Mouse (Mus musculus) layer of hippocampus, postnatal 14 days (tissue): ENCODE results near the gene Gna14. TPM values are rescaled to one million over a fixed set of nuclear protein-coding genes. Genes with fewer than 3 reads are reported as not detected.

Experiments
- DNase-seq, 2 experiments: peaks; one replicate each; pipeline ENCODE4 v3.0.0; 2021 to 2022; ENCODE audit warnings: low spot score in 2 of 2, mixed read lengths in 1 of 2
- total RNA-seq, 2 experiments: library from RNA; stranded (reverse); gene quantifications; 2 replicates each; pipeline ENCODE4 v1.2.3; 2021

Gene Gna14
- total RNA-seq, 2 experiments from 2014 or later, result 1.1 to 1.7 TPM

DNA sequence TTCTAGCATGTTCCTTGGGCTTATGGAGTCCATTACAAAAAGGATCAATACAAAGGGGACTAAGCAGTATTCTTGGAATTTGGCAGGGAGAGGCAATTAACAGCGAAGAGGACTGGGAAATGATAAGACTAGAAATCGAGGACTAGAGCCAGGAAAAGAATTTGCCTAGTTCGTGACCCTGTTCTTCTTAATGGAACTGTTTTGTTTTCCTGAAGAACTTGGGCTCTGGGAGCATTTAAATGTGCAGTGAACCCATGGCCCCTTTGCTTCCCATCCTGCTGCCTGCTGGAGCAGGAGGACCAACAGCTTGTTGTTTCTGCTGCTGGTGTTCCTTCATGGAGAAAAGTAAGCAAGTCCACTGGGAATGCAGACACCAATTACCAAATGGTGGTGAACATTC lies 15.3 kb downstream of the Gna14 start:
- no peak for DNase-seq

DNA sequence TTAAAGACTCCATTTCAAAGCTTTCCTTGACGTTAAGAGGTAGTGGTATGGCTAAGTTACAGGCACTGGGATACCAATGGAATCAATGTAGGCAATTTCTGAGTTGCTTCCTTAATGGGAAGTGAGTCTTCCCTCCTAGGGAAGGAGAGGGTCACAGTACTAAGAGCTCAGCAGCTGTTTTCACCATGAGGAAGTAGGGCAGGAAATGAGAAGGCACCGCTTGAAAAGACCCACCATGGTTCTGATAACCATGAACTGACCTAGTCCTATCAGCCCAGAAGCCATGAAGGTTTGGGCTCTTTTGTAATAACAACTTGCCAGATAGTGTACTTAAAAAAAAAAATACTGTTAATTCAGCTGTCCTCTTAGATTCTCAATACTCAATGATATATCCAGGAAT lies 20.6 kb downstream of the Gna14 start:
- DNase-seq, result no peak

DNA sequence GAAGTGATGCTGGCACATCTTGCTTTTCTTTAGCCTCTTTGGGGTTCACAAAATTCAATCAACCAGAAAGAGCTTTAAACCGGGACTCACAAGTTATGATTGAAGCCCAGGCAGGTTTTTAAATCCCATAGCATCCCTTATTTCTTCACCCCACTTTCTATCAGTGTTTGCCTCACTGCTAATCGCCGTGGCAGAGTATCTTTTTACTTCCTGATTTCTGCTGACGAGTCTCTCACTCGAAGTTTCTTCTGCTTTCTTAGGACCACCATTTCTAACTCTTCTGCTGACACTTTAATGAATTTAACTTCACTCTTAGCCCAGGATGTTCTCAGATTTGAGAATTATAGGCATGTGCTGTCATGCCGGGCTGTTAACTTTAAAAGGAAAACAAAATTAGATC lies 21.6 kb downstream of the Gna14 start:
- DNase-seq, result no peak

DNA sequence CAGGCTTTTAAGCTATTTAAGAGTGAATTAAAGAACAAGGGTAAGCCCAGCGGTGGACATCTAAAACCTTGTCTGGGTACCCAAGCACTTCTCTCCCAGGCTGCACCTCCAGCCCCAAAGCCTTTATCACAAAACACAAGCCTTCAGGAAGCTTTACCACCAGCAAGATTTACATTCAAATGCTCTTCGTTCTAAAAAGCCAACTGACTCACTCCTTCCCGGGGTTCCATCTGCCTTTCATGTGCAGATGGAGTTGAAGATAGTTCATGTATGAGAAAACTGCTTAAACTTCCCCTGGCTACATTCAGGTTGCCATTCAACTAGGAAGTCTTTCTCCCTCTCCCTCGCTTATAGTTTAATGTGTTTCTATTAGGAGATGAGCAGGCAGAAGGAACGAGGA lies 23.8 kb downstream of the Gna14 start:
- DNase-seq, result no peak

DNA sequence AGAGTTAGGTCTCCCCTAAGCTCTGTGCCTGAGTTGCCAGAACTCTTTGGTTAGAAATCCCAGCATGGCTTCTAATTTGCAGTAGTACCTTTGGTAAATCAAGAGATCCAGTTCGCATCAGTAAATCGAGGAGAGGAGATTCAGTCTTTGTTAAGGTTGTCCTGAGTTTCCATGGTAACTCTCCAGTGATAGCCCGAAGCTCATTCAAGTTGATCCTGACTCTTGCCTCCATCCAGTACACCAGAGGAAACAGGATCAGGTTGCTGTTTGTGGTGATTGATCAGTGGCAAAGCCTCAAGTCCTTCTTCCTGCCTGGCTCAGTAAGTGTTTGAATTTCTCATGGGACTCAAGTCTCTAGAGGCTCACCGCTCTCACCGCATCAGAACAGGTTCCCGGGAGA lies 24.7 kb downstream of the Gna14 start:
- no peak for DNase-seq

DNA sequence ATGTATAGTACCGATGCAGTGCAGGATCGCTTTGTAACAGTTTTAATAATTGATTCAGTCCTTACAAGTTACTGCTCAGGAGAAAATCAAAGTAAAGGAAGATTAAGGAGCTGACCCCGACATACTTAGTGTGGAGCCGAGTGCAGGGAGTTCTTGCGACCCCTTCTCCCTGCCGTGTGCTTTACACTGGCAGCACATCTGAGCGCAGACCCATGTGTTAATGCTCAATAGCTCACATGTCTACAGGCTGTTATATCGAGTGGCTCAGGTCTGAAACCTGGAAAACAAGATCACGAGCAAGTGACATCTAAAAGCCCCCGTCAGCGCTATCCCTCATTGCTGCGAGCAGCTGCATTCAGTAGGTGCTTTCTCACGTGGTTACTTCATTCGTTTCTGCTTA lies 25.3 kb downstream of the Gna14 start:
- DNase-seq, result no peak

DNA sequence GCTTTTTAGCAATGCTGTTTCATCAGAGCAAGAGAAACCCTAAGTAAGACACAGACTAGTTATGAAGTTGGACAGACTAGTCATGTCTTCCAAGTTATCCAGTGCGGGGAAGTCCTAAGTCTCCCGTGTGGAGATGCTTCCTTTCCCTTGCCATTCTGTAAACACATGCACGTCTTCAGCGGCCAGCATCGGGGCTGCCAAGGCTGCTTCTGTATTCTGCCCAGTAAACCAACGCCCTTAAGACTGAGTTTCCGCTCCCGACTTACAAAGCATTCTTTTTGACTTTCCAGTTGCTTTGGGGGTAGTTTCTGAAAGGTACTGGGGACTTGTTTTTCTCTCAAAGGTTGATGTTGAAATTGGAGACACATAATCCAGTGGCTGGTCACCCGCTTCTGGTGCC lies 26.9 kb downstream of the Gna14 start:
- DNase-seq, result no peak

DNA sequence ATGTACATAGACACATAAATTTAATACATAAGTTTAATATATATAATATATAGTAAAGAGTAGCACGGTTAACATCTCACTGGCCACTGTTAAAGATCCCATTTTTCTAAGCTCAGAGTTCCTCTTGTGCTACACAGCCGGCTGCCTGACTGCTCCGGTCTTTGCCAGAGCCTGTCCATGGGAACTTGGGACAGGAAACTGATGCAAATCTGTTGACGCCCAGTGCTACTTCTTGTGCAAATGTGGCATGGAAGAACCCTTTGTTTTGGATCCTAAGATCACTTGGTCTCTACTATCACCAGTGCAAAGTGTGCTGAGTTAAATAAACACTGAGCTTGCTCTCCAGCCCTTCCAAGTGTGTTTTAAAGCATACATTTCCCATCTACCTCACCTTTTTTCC lies 29.2 kb downstream of the Gna14 start:
- no peak for DNase-seq

DNA sequence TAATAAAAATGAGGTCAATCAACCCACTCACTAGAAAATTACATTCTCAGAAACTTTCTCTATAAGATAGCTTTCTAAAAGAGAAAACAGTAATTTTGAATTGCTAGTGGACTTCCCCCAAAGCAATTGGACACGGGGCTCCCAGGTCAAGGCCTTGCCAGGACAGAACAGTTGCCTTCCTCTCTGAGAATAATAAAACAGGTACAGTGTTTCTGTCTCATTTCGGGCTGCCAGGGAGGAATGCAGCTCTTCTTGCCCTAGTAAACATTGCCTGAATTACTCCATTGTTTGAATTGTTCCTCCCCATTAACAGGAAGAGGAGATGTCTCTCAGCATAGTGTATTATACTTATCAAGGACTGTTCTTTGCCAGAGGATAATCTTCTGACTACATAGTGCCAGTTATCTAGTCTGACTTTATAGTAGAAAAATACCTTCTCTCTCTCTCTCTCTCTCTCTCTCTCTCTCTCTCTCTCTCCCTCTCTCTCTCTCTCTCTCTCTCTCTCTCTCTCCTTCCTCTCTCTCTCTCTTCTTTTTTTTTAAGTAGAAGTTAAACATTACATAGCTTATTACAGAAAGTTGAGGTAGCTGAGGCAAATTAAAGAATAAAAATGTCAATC lies 33.3 kb downstream of the Gna14 start:
- no peak for DNase-seq

DNA sequence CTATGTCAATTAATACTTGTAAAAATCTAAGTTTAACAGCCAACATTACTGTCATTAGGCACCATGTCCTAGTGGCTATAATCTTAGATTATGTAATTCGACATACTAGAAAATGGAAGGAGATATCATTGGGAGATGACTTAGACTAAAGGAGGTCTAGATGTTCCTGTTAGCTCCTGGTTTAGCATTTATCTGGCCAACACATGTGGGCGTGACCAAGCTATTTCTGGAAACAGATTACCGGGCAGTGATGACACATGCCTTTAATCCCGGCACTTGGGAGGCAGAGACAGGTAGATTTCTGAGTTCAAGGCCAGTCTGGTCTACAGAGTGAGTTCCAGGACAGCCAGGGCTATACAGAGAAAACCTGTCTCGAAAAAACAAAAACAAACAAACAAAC lies 37.1 kb downstream of the Gna14 start:
- no peak for DNase-seq

DNA sequence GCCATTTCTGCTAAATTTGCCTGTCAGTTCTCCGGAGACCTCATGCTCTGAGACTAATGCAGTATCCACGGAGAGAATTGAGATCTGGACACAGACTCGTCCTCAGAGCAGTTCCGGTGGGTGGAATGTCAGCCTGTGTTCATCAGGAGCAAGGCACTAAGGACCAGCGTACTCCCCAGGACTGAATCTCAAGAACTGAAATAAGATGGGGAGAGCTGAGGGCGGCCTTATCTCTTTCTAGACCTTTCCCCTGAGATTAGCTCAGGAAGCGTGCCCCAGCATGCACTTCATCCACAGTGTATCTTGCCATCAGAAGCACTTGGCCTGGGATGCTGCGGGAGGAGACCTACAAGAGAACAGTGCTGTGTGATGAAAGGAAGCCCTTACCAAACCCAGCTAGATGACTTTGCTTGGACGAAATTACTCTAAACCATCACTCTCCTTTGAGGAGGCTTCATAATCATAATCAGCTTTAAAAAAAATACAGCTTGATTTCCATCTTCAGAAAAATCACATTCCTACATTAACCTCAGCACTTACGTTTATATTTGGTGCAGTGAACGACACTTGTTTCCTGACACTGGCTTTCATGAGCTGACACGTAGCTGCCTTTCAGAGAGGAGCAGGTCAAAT lies 41.9 kb downstream of the Gna14 start:
- no peak for DNase-seq

DNA sequence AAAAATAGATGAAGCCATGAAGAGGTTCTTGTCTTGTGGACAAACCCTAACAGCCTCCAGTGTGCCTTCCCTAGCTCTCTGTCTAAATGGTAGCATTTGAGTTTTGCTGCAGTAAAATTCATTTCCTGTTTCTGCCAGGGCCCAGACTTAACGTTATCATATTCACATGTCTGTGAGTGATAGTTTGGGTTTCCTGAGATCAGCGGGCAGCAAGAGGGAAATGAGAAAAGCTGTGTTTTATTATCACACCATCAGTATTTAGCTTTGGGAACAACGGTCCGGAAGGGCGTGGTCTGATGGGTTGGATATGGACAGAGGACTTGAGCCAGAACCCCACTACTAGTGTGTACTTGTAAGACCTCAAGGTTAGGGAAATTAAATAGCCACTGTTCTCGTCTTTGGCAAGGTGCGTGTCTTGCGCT lies 42.6 kb downstream of the Gna14 start:
- no peak for DNase-seq

DNA sequence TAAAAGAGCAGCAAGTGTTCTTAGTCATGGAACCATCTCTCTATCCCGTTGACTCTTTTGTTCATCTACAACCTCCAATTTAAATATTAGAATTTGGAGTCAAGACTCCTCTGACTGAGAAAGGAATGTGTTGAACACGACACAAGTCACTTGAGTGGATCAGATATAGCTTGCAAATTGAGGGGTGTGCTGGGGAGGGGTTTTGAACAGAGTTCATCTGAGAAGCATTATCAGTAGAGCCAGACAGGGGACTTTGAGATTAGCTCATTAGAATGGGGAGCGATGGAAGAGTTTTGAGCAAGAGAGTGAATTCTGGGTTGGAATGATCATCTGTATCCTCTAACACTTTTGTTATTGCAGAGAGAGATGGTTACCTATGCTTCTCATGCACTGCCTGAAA lies 46.5 kb downstream of the Gna14 start:
- no peak for DNase-seq

DNA sequence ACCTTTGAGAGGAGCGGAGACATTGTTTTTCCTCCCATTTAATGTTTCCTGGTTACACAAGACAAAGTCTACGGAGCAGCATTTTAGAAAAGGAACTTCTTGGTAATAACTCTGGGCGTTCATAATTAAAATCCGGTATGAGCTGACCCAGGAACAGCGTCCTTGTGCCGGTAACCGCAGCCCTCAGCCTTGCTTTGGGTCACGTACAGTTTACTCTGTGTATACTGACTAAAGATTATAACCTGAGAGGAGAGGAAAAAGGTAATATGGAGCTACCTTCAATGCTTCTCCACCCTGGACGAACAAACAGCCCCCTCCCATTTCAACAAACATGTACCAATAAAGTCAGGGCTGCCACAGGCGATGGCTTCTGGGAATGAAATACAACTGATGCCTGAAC lies 48.7 kb downstream of the Gna14 start:
- DNase-seq, result no peak

DNA sequence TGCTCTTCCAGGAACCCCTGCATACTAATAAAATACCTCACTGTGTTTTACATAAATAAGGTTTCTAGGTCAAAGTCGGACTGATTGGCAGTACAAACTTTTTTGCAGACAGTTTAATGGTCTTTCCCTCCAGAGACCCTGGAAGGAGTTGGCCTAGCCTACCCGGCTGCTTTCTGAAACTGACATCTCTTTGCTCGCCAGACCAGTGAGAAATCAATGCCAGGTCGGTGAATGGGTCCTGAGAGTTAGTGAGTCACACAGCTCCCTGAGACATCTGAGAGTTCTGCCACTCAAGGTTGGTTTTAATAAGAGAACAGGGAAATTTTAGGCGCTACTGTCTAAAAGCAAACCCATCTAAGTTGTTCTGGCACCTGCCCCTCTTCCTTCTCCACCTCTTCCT lies 49.1 kb downstream of the Gna14 start:
- no peak for DNase-seq

DNA sequence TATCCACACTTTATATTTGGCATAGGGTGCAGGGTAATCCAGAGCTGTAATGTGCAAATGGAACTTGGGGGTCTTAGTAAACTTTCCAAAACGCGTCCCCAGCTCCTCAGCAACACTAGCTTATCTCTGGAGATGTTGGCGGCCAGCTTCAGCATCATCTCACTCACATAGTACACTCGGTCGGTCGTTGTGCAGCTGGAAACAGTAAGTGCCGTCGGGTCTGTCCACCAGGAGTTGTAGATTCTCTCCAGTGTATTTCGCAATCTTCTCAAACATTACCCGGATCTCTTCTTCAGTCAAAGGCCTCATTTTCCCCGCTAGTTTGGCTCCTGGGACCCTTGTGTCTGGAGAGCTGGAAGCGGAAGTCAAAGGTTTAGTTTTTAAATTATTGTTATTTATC lies 55.2 kb downstream of the Gna14 start:
- no peak for DNase-seq

DNA sequence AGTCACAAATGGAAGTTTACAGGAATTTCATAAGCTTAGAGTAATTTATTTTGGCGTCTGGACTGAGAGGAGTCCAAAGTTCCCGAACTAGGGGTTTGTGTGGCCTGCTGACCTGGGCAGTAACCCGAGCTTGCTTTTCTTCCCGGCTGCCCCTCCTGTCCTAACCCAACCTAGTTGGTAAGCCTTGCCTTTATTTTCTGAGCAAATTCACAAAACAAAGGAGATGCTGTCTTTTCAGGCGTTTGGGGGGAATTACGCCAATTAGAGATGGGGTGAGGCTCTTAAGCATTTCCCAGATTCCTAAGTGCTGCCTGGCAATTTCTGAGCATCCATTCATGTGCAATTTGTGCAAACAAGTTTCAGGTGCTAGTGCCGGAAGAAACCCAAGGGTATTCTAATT lies 55.9 kb downstream of the Gna14 start:
- no peak for DNase-seq

DNA sequence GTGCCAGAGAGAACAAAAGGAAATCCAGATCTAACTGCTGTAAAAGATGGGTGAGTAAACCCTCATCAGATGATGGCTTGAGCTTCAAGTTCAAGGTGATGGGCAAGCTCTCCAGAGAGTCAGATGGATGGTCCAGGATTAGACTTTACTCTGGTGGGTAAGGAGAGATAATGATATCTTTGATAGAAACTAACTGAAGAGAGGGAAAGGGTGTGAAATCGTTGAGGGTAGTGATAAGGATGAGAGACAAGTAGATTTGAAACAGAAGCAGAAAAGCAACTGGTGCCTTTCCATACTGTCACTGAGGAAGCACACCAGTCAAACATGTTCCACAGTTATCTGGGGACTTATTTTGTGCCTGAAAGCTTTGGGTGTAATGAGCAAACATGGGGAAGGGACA lies 56.9 kb downstream of the Gna14 start:
- DNase-seq, result no peak

DNA sequence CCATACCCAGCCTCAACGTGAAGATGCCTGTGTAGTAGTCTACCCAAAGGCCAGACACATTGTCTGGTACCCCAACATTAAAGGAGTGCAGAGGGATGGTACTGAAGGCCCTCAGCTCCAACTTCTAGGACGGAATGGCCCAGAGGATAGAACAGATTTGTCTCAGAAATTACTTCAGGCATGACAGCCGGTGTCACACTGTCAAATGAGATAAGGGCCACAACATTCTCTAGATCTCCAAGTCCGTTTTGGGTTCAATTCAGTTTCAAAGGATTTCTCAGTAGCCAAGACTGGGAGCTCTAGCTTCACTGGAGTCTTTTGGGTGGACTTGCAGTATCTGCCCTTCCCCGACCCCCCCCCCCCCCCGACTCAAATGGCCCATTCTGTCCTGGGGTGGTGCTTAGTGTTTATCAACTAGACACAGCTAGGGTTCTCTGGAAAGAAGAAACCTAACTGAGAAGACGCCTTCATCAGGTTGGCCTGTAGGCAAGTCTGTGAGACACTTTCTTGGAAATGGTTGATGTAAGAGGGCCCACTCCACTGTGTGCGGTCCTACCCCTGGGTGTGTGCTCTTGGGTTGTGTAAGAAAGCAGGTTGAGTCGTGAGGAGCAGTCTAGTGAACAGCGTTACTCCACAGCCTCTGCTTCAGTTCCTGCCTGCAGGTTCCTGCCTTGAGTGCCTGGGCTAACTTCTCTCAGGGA lies 59.4 kb downstream of the Gna14 start:
- no peak for DNase-seq

DNA sequence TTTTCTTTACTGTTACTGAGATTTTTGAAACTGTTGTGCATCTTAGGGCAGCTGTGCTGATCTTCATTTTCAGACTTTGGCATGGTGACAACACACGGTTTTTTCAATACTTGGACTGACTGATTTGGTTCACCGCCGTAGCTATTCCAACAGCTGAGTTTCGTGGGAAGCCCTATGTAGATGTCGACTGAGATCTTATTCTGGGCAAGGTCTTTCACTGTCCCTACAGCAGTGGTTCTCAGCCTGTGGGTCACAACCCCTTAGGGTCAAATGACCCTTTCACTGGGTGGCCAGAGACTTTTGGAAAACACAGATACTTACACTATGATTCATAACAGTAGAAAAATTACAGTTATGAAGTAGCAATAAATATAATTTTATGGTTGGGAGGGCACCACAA lies 60.5 kb downstream of the Gna14 start:
- DNase-seq, result no peak

DNA sequence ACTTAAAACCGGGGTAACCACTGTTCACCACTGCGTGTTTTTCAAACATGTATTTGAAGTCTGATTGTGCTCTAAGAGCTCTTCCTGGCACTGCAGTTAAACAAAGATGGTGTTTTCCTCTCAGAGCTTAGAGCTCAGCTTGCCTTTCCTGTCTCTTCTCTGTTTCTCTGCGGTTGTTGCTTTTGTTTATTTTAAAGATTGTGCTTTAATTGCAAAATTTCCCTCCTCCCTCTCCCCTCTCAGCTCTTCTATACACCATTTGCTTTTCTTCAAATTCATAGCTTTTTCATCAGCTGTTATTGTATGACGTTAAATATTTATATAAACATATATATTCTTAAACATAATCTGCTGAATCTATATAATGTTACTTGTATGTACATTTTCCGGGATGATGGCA lies 66.5 kb downstream of the Gna14 start:
- DNase-seq, result no peak

DNA sequence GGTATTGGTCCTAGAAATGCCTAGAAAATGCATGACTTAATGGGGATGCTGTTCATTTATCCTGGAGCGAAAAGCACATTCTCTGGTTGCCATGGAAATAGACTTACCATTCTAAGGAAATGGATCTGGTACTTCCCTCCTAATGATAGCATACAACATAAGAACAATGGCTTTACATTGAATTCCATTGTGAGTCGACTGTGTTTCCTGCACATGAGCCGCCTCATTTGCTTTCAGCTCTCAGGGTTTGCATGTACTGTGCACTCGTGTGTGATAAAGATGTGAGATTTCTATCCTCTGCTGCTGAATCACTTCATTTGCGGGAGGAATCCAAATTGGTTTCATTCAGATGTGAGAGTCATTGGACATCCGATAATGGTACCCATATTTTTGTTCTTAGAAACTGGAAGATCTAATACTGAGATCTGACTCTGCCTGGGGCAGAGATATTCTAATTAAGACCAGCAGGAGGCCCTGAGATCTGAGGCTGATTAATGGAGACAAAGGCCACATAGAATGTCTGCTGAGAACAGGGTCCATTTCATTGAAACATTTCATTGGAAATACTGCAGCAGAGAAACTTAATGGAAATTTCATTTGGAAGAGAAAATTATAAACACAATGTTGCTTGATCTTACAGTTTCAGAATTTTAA lies 71.3 kb downstream of the Gna14 start:
- DNase-seq, result no peak
